Mouse (Mus musculus) embryonic facial prominence, embryonic 14.5 days (tissue): Measurements from ENCODE around the gene Heatr3. TPM values are rescaled to one million over a fixed set of nuclear protein-coding genes. Genes with fewer than 3 reads are reported as not detected.

Experiments used
- microRNA-seq: library from miRNA; unstranded; fragments of <30 nt; microRNA quantifications from one replicate; pipeline ENCODE4, GENCODE M21; 2016; ENCODE audit warnings: borderline number of aligned reads
- polyA plus RNA-seq: library from polyadenylated mRNA; unstranded; fragments of >200 nt; fragmentation: Nextera tagmentation; extraction: Ambion mirVana; gene quantifications from 2 replicates; pipeline ENCODE4 v1.2.1, GENCODE M21; 2014

The Heatr3 gene
- polyA plus RNA-seq, 1 experiment from 2014 or later, result 54.8 TPM

Small RNAs within 50 kb of the gene (microRNA-seq; reads per million reads assigned to microRNA genes)
- gene Mir7071, result 1.00 reads per million

Other genes starting within 250 kb of the Heatr3 start
- gene Zfp423, start 178.3 kb upstream of the Heatr3 start, polyA plus RNA-seq, result 23.1 and 24.8 TPM in 2 replicates
- 44.3 and 48.3 TPM in 2 replicates for gene Cnep1r1, start 19.1 kb upstream of the Heatr3 start, polyA plus RNA-seq
- 10.0 and 12.0 TPM in 2 replicates for gene Tent4b, start 61.4 kb downstream of the Heatr3 start, polyA plus RNA-seq
- 7.3 and 7.7 TPM in 2 replicates for gene Adcy7, start 134.5 kb downstream of the Heatr3 start, polyA plus RNA-seq
- gene Brd7, start 224.3 kb downstream of the Heatr3 start, polyA plus RNA-seq, result 67.1 and 68.4 TPM in 2 replicates